Mouse (Mus musculus): ENCODE results near the gene Wasl. TPM values are rescaled to one million over a fixed set of nuclear protein-coding genes. Genes with fewer than 3 reads are reported as not detected.

The Wasl gene
- polyA plus RNA-seq, 1 experiment from 2014 or later = 63.0 TPM

DNA sequence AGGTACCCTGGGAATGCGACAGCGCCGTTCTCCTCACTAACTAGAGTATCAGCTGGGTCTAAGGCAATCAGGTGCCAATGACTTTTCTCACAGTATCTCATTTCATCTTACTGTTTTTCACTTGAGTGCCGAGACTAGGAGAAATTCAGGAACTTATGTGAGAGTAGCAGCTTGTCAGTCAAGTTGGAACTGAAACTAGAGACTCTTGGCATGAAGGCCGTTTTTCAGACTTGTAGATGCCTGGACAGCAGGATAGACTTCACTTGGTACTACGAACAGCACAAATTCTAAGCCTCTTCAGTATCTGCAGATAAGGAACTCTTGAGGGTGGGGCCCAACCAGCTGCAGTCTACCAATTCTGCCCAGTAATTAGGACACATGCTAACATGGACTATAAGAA is 64.7 kb downstream of the Wasl start:
- Histone ChIP-seq H3K27me3 (no peaks in the 10 kb centered on the region), H3K36me3 (no peaks in the 10 kb centered on the region), H3K9me3 (no peaks in the 10 kb centered on the region), H3K4me3 (no peak overlapping the region), H3K27ac (replicated peaks) (no peak overlapping the region), H3K4me1 (replicated peaks) (no peaks in the 10 kb centered on the region), H3K9ac (no peak overlapping the region), H3K4me2 (no peak overlapping the region)
- WGBS = 87% methylated on average over 6 of the region's 6 CpGs
- ATAC-seq (ENCODE audit: low read depth) = no peak

DNA sequence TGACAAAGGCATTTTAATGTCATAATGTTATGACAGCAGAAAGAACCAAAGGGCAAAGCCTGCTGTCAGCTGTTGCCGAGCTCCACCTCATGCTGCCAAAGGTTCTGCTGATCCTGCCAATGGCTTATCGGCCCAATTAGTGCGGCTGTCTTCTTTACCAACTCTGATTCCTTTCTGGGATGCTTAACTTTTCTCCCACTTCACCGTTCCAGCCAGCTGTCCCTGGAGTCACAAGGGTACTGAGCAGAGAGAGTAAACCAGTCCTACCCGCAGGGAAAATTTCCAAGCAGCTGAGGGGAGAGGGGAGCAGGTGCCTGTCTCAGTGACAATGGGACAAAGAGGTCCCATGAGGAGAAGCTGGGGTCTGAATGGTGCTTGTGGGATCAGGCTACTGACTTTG is 65.2 kb downstream of the Wasl start:
- no peak overlapping the region for H3K9ac ChIP-seq
- 75% methylated on average over 5 of the region's 5 CpGs for WGBS
- H3K36me3 ChIP-seq = no peaks in the 10 kb centered on the region
- no peaks in the 10 kb centered on the region for H3K9me3 ChIP-seq
- H3K27me3 ChIP-seq = no peaks in the 10 kb centered on the region
- no peak overlapping the region for H3K4me3 ChIP-seq
- H3K4me2 ChIP-seq = no peak overlapping the region
- no peak for ATAC-seq (ENCODE audit: low read depth)
- no peaks in the 10 kb centered on the region for H3K4me1 ChIP-seq (replicated peaks)
- no peak overlapping the region for H3K27ac ChIP-seq (replicated peaks)

DNA sequence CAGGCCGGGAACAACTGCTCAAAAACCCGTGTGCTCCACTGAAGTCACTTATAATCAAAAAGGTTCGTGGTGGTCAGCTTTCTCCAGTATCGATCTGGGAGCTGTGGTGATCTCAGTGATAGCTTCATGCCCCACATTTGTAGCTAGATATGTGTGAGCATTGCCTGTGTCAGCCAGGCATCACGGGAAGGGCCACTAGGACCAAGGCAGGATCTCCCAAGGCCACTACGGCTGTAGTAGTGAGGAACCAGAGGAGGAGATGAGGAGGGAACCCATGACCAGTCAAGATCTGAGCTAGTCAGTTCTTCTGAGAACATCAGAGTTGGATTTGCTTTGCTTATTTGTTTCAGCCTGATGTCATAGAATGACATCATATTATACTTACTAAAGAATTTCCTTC is 65.6 kb downstream of the Wasl start:
- Histone ChIP-seq H3K9me3 (no peaks in the 10 kb centered on the region), H3K4me1 (replicated peaks) (no peaks in the 10 kb centered on the region), H3K9ac (no peak overlapping the region), H3K36me3 (no peaks in the 10 kb centered on the region), H3K27ac (replicated peaks) (no peak overlapping the region), H3K4me3 (no peak overlapping the region), H3K4me2 (no peak overlapping the region), H3K27me3 (no peaks in the 10 kb centered on the region)
- no peak for ATAC-seq (ENCODE audit: low read depth)
- 90% methylated on average over 6 of the region's 6 CpGs for WGBS

DNA sequence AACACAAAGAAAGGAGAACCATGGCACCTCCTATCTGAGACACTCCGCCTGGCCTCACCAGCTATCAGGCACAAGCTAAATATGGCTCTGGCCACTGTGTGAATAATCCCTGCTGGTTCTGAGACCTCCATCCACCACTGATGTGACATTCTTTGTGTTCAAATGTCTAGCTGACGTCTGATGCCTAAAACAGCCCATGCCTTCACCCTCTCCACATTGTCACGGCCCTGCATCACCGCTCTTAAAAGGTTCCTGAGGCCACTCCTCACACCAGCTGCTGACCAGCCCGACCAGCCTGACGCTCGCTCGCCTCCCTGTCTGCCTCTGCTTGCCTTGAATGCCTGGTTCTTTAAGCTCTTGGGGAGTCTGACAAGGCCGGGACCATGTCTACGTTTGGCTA is 67.3 kb downstream of the Wasl start, which contains the start of gene Lmod2:
Gene Lmod2, plus strand, starts transcription at position 263 of the 400 bp plus-strand sequence.
- Histone ChIP-seq H3K4me3 (no peak within 1 kb of the TSS), H3K4me2 (no peak within 1 kb of the TSS), H3K27me3 (no peaks in the 10 kb centered on the region), H3K9ac (no peak within 1 kb of the TSS), H3K36me3 (no peaks in the 10 kb centered on the region), H3K27ac (replicated peaks) (no peak within 1 kb of the TSS), H3K9me3 (no peaks in the 10 kb centered on the region), H3K4me1 (replicated peaks) (no peaks in the 10 kb centered on the region)
- 79% methylated on average over 10 of the region's 10 CpGs for WGBS
- no peak for ATAC-seq (ENCODE audit: low read depth)

DNA sequence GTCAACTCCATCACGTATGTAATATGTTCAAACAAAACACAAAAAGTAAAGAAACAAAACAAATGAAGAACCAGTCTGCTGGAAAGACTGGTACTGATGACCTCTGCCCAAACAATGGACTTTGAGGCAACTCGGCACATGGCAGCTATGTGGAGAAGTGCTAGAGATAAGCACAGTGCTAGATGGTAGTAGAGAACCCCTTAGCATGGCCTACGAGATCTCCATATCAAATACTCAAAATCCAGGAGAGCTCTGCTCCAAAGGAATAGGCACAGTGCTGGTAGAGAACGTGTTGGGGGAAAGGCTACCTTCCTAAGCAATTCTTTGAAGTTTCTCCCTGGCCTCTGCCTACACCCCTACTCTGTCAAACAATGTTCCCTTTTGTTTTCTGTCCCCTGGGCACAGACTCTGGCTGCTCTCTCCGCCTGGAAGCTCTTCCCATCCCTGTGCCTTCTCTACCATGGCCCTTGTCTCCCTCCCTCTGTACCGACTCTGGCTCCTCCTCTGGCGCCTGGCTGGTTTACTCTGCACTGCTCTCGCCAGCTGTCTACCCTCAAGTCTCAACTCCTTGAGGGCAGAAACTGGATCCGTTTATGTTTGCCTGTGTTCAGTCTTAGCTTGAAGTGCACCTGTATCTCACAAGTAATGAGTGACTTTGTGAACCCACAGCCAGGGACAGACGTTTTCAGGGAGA is 73.1 kb downstream of the Wasl start:
- no peak overlapping the region for H3K4me3 ChIP-seq
- H3K27ac ChIP-seq (replicated peaks) = no peak overlapping the region
- no peak for ATAC-seq (ENCODE audit: low read depth)
- no peak overlapping the region for H3K4me2 ChIP-seq
- no peaks in the 10 kb centered on the region for H3K36me3 ChIP-seq
- 58% methylated on average over 10 of the region's 10 CpGs for WGBS
- H3K27me3 ChIP-seq = no peaks in the 10 kb centered on the region
- no peak overlapping the region for H3K9ac ChIP-seq
- no peaks in the 10 kb centered on the region for H3K9me3 ChIP-seq
- H3K4me1 ChIP-seq (replicated peaks) = no peaks in the 10 kb centered on the region

DNA sequence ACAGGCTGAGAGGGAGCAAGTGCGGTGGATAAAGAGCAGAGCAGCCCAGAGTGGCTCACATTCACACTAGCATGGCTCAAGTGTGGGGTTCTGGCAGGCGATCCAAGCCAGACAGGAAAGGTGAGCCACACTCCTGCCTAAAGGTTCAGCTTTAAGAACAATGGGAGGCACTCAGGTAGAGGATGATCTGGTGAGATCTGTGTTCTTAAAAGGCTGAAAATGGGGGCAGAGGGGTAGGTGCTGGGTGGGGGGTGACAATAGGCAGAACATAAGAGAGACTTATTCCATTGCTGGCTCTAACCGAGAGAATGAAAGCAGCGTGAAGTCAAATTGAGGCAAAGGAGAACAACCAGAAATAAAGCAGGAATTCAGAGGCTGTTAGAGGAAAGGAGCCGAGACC is 74.5 kb downstream of the Wasl start:
- Histone ChIP-seq H3K4me3 (no peak overlapping the region), H3K4me1 (replicated peaks) (no peaks in the 10 kb centered on the region), H3K9me3 (no peaks in the 10 kb centered on the region), H3K9ac (no peak overlapping the region), H3K27ac (replicated peaks) (no peak overlapping the region), H3K27me3 (no peaks in the 10 kb centered on the region), H3K36me3 (no peaks in the 10 kb centered on the region), H3K4me2 (no peak overlapping the region)
- no peak for ATAC-seq (ENCODE audit: low read depth)
- WGBS = 88% methylated on average over 5 of the region's 5 CpGs

DNA sequence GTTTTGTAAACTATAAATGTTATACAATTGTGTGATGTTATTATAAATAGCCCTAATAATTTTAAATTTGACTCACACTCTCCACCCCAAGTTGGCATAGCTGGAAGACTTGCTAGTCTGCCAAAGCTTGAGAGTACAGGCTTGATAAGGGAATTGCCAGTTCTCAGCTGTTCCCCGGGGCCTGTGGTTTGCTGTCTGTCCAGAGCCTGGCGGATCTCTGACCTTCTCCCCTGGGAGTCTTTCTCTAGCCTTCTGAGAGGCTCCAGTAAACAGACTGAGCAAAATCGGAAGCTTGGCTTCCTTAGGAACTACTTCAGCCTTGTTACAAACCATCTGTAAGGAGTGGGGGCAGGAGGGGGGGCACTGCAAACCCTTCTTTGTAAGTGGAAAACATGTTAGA is 77.9 kb downstream of the Wasl start:
- H3K9ac ChIP-seq = no peak overlapping the region
- no peak for ATAC-seq (ENCODE audit: low read depth)
- no peaks in the 10 kb centered on the region for H3K9me3 ChIP-seq
- H3K27ac ChIP-seq (replicated peaks) = no peak overlapping the region
- no peaks in the 10 kb centered on the region for H3K27me3 ChIP-seq
- WGBS = 56% methylated on average over 3 of the region's 3 CpGs
- no peaks in the 10 kb centered on the region for H3K4me1 ChIP-seq (replicated peaks)
- no peak overlapping the region for H3K4me3 ChIP-seq
- no peaks in the 10 kb centered on the region for H3K36me3 ChIP-seq
- H3K4me2 ChIP-seq = no peak overlapping the region

DNA sequence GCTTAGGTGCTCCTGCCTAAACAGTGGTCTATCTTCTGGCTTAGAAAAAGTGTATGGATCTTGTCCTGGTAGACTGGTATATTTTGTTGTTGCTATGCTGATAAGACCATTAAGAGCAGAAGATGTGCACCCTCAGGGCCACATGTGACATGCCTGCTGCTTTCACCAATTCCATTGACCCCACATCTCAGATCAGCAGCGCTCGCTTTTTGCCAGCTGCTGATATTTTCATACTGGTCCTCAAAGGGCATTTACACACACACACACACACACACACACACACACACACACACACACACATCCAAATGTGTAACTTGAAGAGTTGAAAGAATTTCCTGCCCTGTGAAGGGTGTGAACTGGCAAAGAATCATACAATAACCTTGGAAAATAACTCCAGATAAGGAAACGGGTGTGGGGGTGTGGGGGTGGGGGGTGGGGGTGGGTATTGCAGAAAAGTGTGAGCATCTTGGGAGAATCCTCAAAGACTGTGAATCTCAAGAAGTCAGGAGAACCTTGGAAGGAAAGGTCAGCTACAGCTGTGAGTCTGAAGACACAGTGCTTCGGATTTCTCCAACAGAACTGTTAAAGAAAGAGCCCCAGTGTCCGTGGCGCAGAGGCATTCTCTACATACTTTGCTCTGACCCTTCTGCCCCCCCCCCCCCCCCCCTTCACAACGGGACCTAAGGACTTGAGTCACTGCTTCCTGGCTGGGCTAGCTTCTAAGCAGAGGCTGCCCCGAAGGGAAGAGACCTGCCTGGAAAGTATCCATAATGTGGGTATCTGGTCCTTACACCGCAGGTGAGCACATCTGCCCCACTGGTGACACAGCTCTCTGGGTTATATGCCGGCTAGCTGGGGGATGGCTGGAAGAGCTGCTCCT is 79.1 kb downstream of the Wasl start:
- H3K4me2 ChIP-seq = no peak overlapping the region
- H3K27me3 ChIP-seq = no peaks in the 10 kb centered on the region
- WGBS = 65% methylated on average over 10 of the region's 10 CpGs
- H3K4me3 ChIP-seq = no peak overlapping the region
- no peak overlapping the region for H3K27ac ChIP-seq (replicated peaks)
- no peak for ATAC-seq (ENCODE audit: low read depth)
- H3K9ac ChIP-seq = no peak overlapping the region
- H3K36me3 ChIP-seq = no peaks in the 10 kb centered on the region
- no peaks in the 10 kb centered on the region for H3K9me3 ChIP-seq
- no peaks in the 10 kb centered on the region for H3K4me1 ChIP-seq (replicated peaks)

DNA sequence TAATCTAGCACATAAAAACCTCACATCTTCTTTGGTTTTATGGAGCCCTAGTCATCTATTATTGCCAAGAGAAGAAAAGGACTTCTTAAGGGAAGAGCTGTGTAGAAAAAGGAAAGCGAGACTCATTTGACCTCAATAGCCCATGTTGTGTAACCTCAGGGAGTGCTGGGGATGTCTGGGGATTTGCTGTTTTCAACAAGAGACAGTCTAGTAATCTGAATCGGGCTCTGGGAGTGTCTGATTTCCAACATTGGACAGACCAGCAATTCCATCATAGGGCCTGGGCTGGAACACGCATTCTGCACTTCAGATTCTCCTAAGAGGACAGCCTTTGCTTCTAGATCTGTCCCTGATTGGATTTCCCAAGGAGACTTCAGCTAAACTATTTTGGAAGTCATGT is 81.4 kb downstream of the Wasl start:
- no peak for ATAC-seq (ENCODE audit: low read depth)
- H3K4me2 ChIP-seq = no peak overlapping the region
- no peaks in the 10 kb centered on the region for H3K4me1 ChIP-seq (replicated peaks)
- H3K9me3 ChIP-seq = no peaks in the 10 kb centered on the region
- H3K4me3 ChIP-seq = no peak overlapping the region
- no peak overlapping the region for H3K9ac ChIP-seq
- no peaks in the 10 kb centered on the region for H3K27me3 ChIP-seq
- H3K27ac ChIP-seq (replicated peaks) = no peak overlapping the region
- 74% methylated on average over 3 of the region's 3 CpGs for WGBS
- no peaks in the 10 kb centered on the region for H3K36me3 ChIP-seq

DNA sequence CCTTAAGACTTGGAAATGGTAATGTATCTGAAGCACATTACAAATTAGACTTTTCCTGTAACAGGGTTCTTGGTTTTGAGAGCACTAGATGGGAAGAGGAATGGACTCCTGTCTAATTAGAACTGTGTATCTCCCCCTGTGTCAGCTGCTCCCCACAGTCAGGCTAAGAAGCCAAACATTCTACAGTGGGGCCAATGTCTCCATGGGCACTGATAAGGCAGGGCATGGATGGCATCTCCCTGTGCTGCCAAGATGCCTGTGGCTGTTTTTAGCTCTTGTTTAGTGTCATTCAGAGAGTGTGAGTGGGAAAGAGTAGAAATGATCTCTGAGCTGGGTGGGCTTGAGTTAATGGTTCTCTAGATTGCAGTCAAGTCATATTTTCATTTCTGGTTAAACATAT is 91.5 kb downstream of the Wasl start:
- Histone ChIP-seq H3K36me3 (no peaks in the 10 kb centered on the region), H3K4me3 (no peak overlapping the region), H3K9me3 (no peaks in the 10 kb centered on the region), H3K9ac (no peak overlapping the region), H3K27me3 (no peaks in the 10 kb centered on the region), H3K4me2 (no peak overlapping the region), H3K4me1 (replicated peaks) (no peaks in the 10 kb centered on the region), H3K27ac (replicated peaks) (no peak overlapping the region)
- ATAC-seq (ENCODE audit: low read depth) = no peak

DNA sequence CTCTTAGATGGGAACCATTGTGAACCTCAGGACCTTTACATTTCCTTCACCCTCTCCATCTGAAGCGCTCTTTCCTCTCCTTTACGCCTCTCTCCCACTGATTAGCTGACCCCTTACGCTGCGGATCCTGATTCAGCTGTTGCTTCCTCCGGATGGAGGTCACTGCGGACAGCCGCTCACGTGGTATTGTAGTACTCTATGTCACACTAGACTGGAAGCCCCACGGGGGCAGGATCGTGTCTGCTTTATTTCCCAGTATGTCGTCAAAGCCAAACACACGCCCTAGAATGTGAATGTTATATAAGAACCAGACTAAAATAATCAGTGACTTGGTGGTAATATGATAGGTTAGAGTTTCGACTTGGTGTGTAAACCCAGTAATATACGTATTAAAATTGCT is 92.4 kb downstream of the Wasl start:
- no peak overlapping the region for H3K4me2 ChIP-seq
- ATAC-seq (ENCODE audit: low read depth) = no peak
- H3K4me1 ChIP-seq (replicated peaks) = no peaks in the 10 kb centered on the region
- no peak overlapping the region for H3K27ac ChIP-seq (replicated peaks)
- no peaks in the 10 kb centered on the region for H3K27me3 ChIP-seq
- no peak overlapping the region for H3K4me3 ChIP-seq
- H3K9ac ChIP-seq = no peak overlapping the region
- 91% methylated on average over 14 of the region's 14 CpGs for WGBS
- no peaks in the 10 kb centered on the region for H3K9me3 ChIP-seq
- H3K36me3 ChIP-seq = no peaks in the 10 kb centered on the region

DNA sequence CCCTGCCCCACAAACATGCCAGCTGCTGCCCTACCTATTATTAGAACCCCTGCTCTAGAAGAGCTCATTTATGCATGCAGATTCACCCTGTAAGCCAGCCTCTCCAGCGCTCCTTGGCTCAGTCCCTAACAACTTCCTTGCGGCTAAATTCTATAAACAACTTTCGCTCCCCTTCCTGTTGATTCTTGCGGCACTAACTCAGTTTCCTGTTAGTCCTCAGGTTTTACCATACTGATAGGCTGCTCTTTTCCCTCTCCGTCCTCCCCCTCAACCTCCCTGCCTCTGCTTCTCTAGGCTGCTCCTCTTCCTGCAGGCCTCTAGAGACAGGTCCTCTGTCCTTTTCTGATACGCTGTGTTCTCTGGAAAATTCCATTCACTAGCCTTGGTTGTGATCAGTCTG is 93.7 kb downstream of the Wasl start:
- Histone ChIP-seq H3K27ac (replicated peaks) (no peak overlapping the region), H3K4me3 (no peak overlapping the region), H3K9me3 (no peaks in the 10 kb centered on the region), H3K9ac (no peak overlapping the region), H3K4me2 (no peak overlapping the region), H3K36me3 (no peaks in the 10 kb centered on the region), H3K4me1 (replicated peaks) (no peaks in the 10 kb centered on the region), H3K27me3 (no peaks in the 10 kb centered on the region)
- ATAC-seq (ENCODE audit: low read depth) = no peak
- 73% methylated on average over 6 of the region's 6 CpGs for WGBS

DNA sequence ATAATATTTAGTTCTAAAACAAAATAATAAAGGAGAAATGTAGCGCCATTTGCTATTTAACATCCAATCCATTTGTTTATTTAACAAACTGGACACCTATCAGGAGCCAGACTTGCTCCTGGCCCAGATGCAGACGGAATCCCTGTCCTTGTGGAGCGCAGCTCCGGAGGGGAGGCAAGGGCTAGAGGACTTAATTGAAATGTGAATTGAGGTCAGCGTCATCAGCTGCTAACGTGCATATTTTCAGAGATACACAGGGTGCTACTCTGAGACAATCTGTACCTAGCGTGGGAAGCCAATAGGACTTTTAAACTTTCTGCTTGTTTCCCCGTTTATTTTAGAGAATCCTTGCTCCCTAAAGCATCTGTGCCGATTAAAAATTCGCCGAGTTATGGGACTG is 94.5 kb downstream of the Wasl start:
- Histone ChIP-seq H3K9me3 (no peaks in the 10 kb centered on the region), H3K4me3 (no peak overlapping the region), H3K36me3 (no peaks in the 10 kb centered on the region), H3K9ac (no peak overlapping the region), H3K27ac (replicated peaks) (no peak overlapping the region), H3K4me1 (replicated peaks) (no peaks in the 10 kb centered on the region), H3K4me2 (no peak overlapping the region), H3K27me3 (no peaks in the 10 kb centered on the region)
- no peak for ATAC-seq (ENCODE audit: low read depth)
- 76% methylated on average over 11 of the region's 11 CpGs for WGBS
